Mouse (Mus musculus): Measurements from ENCODE around the gene Arf4.
"Not testable (repeated sequence)": the region's sequence is repeated elsewhere in the genome, so short reads cannot be mapped to it uniquely, and the experiment has no call there.

Gene Arf4

DNA sequence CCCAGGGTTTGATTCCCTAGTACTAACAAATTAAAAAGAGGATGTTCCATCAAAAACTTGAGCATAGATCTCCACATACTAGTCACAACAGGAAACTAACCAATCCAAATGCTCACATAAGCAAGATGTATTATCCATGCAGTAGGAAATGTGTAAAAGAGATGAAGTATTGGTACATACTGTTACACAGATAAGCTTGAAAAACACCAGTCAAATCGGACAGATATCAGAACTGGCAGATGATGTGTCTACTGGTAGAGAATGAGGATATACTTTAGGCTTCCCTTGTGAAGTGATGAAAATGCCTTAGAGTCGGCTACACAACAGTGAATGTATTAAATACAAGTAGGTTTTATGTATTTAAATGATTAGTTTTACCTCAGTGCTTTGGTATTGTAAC lies 24.6 kb downstream of the Arf4 start:
- no peak for DNase-seq (ENCODE audit: low read depth, low spot score)

DNA sequence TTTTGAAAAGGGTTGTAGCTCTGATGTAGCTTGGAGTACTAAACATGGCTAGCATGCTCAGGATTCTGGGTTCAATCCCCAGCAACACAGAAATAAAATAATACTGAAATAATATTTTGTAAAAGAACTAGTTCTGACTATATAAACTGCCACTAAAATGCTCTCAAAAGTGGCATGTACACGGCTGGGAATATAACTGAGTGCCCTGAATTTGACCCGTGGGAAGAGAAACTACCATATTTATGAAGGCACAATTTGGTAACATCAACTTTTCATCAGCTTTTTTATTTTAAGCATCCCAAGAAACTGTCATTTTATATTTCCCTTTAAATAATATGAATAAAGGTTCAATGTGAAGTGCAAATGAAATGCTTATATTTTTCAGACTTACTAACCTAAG lies 26.0 kb downstream of the Arf4 start:
- DNase-seq (ENCODE audit: low read depth, low spot score) = no peak

DNA sequence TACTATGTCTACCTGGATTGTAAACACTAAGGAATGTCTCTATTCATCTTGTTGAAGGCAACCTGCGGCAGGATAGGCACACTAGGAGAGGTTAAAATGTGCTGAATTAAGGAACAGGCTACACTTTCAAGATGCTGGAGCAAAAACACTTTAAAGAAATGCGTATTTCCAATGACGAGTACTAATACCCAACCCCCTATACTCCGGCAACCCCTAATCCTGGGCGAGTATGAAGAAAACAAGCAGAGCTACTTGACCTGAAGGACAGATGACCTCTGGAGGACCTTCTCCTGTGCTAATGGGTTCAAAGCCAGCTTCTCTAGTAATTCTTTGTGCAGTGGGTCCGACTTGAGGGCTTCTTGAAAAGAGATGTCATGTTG lies 30.1 kb downstream of the Arf4 start:
- DNase-seq (ENCODE audit: low read depth, low spot score) = no peak

DNA sequence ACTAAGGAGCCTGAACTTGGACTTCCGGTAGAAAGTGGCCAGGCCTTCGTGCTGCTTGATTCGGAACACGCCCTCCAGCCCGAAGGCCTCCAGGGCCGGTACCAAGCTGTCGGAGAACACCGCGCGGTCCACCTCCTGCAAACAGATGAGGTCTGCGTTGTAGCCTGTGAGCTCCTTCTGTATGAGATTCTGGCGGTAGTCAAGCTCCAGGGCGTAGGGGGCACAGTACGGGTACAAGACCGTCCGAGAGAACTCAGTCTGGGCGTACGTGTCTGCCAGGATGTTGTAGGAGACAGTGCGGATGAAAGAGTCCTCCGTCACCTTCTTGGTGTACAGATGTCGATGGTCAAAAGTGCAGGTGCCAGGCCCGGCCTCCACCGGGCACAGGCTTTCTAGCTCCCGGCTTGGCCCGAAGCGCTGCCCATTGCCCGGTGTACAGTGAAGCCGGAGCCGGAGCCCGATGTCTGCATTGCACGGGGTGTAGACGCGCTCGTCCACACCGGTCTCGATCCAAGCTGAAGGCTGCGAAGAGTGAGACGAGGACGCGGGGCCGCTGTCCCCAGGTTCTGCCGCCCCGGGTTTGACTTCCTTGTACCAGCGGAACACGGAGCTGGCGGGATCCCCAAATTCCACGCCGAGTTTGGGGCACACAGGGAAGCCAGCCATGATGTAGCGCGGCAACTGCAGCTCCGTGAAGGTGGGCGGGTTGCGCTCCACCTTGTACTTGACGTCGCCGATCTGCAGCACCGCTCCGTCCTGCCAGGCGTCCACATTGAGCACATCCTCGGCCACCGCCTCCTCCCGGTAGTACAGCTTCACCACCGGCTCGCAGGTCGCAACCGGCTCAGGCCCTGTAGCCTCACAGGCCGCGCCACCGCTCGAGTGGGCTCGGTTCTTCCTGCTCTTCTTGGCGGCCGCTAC lies 30.8 kb downstream of the Arf4 start:
- no peak for DNase-seq (ENCODE audit: low read depth, low spot score)

DNA sequence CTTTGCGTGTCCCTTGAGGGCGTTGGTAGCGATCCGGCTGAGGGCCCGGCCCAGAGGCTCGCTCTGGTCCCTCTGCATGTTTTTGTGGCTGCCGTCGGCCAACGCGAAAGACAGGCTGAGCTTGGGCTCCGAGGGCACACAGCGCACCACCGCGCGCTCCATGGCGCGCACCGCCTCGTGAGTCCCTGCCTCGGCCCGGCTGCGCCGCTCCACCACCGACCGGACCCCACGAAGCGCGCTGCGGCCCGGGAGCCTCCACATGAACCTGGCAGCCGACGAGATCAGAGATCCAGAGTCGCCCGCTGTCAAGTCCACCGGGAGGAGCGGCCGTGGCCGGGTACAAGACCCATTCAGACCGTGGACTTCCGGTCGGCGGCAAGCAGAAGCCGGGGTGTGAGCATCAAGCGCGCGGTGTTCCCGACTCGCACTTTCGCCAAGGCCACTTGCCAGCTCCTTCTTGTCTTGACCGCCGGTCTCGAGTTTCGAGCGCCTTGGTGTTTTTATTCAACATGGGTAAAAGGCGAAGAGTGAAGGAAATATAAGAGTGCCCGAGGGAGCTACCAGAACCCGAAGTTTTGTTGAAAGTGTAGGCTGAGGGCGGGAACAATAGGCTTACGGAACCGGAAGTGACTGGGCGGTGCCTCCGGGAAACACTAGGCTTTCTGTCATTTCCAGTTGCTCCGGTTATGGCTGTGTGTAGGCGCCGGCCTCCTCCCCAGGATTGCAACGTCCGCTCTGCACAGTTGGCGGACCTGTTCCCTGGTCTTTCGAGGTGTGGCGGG lies 31.6 kb downstream of the Arf4 start, which contains the start of gene Pde12:
TSS of gene Pde12 (minus strand) at position 592 of the 782 bp plus-strand sequence.
- DNase-seq (ENCODE audit: low read depth, low spot score) = peak; percentile 71

DNA sequence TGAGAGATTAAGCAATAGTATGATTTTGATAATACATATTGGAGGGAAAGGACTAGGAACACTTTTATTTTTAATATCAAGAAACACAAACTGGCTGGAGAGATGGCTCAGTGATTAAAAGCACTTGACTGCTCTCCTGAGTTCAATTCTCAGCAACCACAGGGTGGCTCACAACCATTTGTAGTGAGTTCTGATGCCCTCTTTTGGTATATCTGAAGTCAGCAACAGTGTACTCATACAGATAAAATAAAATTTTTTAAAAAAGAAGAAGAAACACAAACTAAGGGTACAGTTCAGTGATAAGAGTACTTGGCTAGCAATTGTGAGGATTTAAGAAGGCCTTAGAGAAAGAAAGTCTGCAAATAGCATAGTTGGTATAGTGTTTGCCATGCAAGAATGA lies 33.1 kb downstream of the Arf4 start:
- DNase-seq (ENCODE audit: low read depth, low spot score) = no peak

DNA sequence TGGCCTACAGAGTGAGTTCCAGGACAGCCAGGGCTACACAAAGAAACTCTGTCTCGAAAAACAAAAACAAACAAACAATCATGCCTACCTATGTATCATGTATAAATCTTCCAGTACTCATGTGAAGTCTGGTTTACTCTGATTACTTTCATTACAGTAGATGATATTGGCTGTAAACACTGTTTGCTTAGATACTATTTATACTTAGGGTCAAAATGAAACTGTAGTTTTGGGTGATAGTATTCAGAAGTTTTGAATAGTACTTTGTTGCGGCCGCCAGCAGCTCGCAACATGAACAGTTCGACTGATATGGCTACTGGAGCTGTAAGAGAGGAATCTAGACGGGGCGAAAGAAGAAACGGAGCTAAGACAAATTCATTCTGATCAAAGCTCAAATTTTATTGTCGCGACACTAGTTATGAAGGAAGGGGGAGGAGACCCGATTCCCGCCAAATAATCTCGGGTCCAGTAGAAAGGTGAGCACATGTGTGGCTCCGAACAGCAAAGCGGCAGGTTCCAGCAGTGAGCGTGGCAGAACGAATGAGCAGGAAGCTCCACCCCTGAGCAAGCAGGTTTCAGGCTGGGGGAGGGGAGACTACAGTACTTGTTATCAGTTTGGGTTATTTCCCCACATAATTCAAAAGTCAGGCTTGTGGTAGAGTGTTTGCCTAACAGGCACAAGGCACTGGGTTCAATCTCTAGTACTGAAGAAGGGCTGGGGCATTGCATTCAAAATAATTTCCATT lies 34.2 kb downstream of the Arf4 start:
- DNase-seq (ENCODE audit: low read depth, low spot score) = not testable (repeated sequence)

DNA sequence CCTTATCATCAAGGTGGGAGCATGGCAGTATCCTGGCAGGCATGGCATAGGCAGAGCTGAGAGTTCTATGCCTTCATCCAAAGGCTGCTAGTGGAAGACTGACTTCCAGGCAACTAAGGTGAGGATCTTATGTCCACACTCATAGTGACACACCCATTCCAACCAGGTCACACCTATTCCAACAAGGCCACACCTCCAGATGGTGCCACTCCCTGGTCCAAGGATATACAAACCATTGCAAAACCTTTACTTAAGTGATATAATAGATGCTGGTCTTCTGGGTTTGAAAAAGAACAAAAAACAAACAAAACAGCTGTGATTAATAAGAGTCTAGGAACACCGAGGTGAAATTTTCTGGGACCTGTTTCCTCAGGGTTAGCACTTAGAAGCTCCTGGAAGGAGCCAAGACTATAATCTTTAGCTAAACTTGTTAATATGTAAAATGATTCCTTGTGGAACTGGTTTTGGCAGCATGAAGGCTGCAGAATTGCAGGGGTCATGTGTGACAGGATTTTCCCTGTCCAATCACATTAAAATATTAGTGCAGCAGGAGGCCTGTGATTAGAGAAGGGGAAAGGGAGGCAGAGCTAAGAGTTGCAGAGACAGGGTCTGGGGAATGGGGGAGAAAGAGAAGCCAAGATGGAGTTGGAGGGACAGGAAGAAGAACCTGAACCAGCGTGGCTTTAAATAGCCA lies 36.7 kb downstream of the Arf4 start:
- not testable (repeated sequence) for DNase-seq (ENCODE audit: low read depth, low spot score)

DNA sequence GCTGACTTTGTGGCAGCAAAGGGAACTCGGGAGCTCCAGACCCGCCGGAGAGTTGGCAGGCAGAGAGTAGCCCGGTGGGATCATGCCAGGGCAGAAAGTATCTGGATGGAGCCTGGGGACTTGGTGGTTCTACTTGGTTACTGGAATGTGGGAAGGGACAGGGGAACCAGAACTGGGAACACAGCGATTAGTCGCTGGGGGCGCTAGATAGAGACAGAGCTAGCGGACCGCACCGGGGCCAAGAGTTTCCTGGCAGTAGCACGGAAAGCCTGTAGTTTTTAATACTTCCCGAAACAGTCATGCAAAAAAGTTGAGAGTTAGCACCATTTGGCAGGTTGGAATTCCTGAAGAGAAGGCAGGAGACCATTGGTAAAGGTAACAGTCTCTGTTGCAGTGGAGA lies 37.5 kb downstream of the Arf4 start:
- peak; percentile 49 for DNase-seq (ENCODE audit: low read depth, low spot score)

DNA sequence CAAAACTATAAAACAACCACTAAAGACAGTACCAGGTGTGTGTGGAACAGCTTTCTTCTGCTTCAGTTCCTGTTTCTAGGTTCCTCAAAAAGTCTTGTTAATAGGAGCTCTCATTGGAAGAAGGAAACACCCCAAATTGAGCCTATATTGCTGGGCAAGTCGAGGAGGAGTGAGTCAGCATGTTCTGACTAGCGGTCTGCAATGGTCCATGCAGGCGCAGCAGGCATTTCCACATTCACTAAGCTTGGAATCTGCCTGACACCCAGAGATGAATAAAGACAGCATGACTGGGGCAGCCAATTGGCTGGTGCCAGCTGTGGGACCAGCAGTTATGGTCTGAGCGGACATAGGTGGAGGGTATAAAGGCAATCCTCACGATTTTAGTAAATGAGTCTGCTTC lies 37.9 kb downstream of the Arf4 start:
- no peak for DNase-seq (ENCODE audit: low read depth, low spot score)

DNA sequence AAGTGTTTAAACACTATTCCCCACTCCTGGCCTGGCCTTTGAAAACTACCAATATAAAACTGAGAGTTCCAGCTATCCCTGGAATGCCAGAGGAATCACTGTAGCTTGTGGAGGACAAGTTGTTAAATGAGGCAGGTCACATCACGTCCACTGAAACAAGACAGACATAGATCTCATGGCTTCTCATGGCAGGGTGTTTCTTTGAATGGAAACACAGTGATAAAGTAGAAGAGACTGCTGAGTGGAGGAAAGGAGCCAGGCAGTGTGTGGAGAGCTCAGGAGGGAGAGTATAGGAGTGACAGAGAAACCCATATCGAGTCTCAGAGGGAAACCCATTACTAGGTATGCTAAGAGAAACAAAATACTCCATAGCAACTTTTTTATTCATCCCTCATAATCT lies 52.9 kb downstream of the Arf4 start:
- no peak for DNase-seq (ENCODE audit: low read depth, low spot score)

DNA sequence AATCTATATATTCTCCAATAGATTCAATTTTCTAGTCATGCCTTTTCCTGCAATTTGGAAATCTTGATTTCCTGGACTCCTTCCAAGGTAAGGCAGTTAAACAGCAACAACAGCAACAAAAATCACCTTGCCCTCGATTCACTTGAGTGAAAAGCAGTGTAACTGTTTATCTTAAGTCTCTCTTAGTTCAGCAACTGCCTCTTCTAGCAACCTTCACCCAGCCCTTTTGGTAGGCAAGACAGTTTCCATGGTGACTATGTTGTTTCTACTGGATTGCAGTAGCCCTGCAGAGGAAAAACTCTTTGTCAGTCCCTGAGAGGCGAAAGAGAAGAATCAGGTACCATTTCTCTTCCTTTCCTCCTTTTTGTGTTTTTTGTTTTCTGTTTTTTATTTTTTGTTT lies 53.5 kb downstream of the Arf4 start:
- no peak for DNase-seq (ENCODE audit: low read depth, low spot score)

DNA sequence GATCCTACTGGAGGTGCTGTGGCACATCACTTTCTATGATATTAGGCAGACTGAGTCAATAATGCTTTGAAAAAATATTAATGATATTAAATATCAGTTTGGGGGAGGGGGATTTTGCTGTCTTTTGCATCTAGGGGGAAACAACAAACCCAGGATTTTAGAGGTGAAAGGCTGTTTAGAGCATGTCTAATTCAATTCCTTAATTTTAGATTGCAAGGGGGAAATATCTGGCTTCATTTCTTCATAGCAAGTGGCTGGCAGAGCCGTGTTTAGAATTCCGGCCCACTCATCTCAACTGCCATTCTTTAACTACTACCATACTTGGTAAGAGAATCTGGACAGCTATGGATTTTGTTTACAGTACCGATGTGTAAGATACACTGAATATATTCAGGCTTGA lies 55.1 kb downstream of the Arf4 start, which contains the start of gene Dnah12:
TSS of gene Dnah12 (plus strand) at position 301 of the 400 bp plus-strand sequence.
- DNase-seq (ENCODE audit: low read depth, low spot score) = no peak

DNA sequence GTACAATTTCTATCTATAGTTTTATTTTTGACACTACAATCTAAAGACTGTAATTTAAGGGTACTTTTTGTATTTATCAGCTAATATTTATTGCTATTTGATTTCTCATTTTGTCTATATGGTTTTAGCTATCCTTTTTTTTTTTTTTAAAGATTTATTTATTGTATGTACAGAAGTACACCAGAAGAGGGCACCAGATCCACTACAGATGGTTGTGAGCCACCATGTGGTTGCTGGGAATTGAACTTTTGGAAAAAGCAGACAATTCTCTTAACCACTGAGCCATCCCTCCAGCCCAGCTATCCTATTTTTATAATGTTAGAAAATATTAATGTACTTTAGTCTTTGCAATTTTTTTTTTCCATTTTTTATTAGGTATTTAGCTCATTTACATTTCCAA lies 60.0 kb downstream of the Arf4 start:
- DNase-seq (ENCODE audit: low read depth, low spot score) = no peak

DNA sequence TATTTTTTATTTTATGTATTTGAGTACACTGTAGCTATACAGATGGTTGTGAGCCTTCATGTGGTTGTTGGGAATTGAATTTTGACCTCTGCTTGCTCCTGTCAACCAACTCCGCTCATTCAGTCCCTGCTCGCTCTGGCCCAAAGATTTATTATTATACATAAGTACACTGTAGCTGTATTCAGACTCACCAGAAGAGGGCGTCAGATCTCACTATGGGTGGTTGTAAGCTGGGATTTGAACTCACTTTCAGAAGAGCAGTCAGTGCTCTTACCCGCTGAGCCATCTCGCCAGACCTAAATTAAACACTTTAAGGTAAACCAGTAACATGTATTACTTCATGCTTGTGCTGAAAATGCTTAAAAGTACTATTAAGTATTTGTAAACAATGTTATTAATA lies 67.4 kb downstream of the Arf4 start:
- not testable (repeated sequence) for DNase-seq (ENCODE audit: low read depth, low spot score)

Measured in WW6 (cell line).